Mouse (Mus musculus) B cell, adult (primary cell): ENCODE measurements around the gene 1110017D15Rik. TPM values are rescaled to one million over a fixed set of nuclear protein-coding genes. Genes with fewer than 3 reads are reported as not detected.

ENCODE experiments used
- total RNA-seq: library from RNA; stranded (reverse); gene quantifications from 4 replicates; pipeline ENCODE4 v1.2.4, GENCODE M21; 2023; ENCODE audit not compliant: inconsistent age

The 1110017D15Rik gene
- not detected in 4 replicates for total RNA-seq

GRCm38 (mm10) chr4:41517233-41517632 is at the start of gene 1110017D15Rik:
Gene 1110017D15Rik (minus strand): TSS chr4:41517333.

GRCm38 (mm10) chr4:41502986-41503412 is 14.1 kb downstream of the 1110017D15Rik start, which contains the start of gene AI464131:
Gene AI464131 (minus strand): TSS chr4:41503076.

GRCm38 (mm10) chr4:41464345-41465286 is 52.5 kb downstream of the 1110017D15Rik start, which contains the start of the genes Kif24 and Nudt2:
Gene Kif24 (minus strand): TSS chr4:41464887.
Gene Nudt2 (plus strand): TSS chr4:41465151.

Other genes with a start within 250 kb of the 1110017D15Rik start
- gene Ubap2, start 242.2 kb downstream of the 1110017D15Rik start, total RNA-seq = 51.9 to 63.1 TPM (median 58.3 TPM) in 4 replicates
- 40.3 to 44.5 TPM (median 42.0 TPM) in 4 replicates for gene Dcaf12, start 202.4 kb downstream of the 1110017D15Rik start, total RNA-seq
- 45.4 to 54.3 TPM (median 51.5 TPM) in 4 replicates for gene Ubap1, start 168.3 kb downstream of the 1110017D15Rik start, total RNA-seq
- gene Kif24, start 52.4 kb downstream of the 1110017D15Rik start, total RNA-seq = 3.0 to 4.6 TPM (median 3.5 TPM) in 4 replicates
- gene Nudt2, start 52.2 kb downstream of the 1110017D15Rik start, total RNA-seq = 3.7 to 5.9 TPM (median 5.3 TPM) in 4 replicates
- gene AI464131, start 14.3 kb downstream of the 1110017D15Rik start, total RNA-seq = not detected in 4 replicates
- gene Fam219a, start 52.2 kb upstream of the 1110017D15Rik start, total RNA-seq = 13.8 to 14.4 TPM (median 14.4 TPM) in 4 replicates
- gene Dnaic1, start 52.4 kb upstream of the 1110017D15Rik start, total RNA-seq = not detected in 4 replicates
- gene Enho, start 123.0 kb upstream of the 1110017D15Rik start, total RNA-seq = not detected in 4 replicates
- gene Cntfr, start 179.8 kb upstream of the 1110017D15Rik start, total RNA-seq = not detected in 4 replicates
- gene Il11ra1, start 182.7 kb upstream of the 1110017D15Rik start, total RNA-seq = 13.9 to 18.6 TPM (median 15.3 TPM) in 4 replicates
- 30.3 to 35.1 TPM (median 34.0 TPM) in 4 replicates for gene Rpp25l, start 196.2 kb upstream of the 1110017D15Rik start, total RNA-seq
- 50.6 to 69.0 TPM (median 61.6 TPM) in 4 replicates for gene Dctn3, start 205.8 kb upstream of the 1110017D15Rik start, total RNA-seq
- gene Arid3c, start 213.8 kb upstream of the 1110017D15Rik start, total RNA-seq = not detected in 4 replicates
- 52.6 to 62.3 TPM (median 55.4 TPM) in 4 replicates for gene Galt, start 237.9 kb upstream of the 1110017D15Rik start, total RNA-seq
- gene Sigmar1, start 238.8 kb upstream of the 1110017D15Rik start, total RNA-seq = 16.1 to 19.6 TPM (median 18.2 TPM) in 4 replicates